Mouse (Mus musculus): ENCODE data around the gene Chsy1. TPM values are rescaled to one million over a fixed set of nuclear protein-coding genes. Genes with fewer than 3 reads are reported as not detected.

The Chsy1 gene
- total RNA-seq, 2 experiments from 2014 or later, result 2.9 to 3.4 TPM

DNA sequence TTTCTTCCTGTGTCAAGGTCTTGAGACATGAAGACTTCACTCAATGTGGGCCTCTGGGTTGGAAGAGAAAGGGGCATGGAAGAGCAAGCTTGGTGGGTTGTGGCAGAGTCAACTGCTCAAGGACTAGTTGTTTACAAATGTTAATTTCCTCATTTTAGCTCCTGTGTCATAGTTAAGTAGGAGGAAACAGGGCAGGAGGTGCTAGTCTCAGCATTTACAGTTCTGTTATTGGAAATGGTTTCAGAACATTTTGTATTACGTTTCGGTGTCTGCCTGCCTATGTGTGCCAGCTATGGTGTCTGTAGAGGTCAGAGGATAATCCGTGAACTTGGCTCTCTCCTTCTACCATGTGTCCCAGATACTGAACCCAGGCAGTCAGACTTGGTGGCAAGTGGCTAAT lies 26.3 kb downstream of the Chsy1 start:
- intact Hi-C loops (cut with DNase I), result no loop called here
- DNase-seq, result no peak

DNA sequence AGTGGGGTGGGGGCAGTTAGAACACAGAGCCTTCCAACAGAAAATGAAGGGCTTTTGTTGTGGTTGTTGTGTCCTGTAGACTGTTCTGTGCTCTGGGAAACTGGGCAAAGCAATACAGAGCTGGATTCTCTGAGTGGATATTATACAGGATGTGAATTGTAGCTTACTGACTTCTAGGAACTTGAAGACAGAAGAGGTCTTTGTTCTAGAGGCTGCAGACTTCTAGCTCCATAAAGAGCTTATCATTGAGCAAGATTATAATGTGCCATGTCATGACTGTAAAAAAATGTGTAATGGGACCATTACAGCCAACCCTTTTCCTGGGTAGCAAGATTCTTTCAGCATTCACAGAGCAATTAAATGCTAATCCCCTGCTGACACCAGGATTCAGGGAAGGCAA lies 26.9 kb downstream of the Chsy1 start:
- intact Hi-C loops (cut with DNase I), result no loop called here
- no peak for DNase-seq

DNA sequence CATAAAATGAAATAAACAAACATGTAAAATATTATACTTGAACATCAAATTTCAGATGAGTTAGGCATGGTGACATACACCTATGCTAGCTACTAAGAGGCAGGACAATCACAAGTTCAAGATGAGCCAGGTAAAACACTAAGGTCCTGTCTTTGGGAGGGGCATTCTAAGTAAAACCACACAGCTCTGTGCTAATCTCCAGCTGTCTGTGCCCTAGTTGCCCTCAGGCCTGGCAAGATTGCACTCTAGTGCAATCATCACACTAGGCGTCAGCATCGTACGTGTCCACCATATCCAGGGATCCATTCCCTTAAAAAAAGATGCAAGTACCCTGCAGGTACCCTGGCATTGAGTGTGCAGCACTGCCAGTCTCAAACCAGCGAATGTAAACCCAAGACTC lies 28.0 kb downstream of the Chsy1 start:
- no peak for DNase-seq
- intact Hi-C loops (cut with DNase I), result no loop called here

GRCm38 (mm10) chr7:66138301-66138700 lies 29.0 kb downstream of the Chsy1 start:
- intact Hi-C loops (cut with DNase I), result no loop called here

DNA sequence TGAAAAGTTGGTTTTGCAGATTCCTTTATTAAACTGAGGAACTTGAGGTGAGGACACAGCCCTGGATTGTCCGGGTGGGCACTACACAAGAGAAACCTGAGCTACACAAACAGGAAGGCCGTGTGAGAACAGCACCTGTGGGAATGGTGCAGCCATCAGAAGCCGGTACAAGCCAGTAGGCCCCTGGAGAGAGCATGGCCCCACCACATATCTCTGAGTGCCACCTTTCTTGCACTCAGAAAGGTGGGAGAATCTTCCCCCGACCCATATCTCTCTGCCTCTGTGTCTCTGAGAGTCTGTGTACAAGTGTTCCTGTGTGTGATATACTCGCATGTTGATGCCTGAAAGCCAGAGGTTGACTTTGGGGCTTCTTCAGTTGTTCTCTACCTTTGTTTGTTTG lies 29.6 kb downstream of the Chsy1 start:
- intact Hi-C loops (cut with DNase I), result no loop called here
- no peak for DNase-seq

More at GRCm38 (mm10) chr7:66138301-66138700, 29.0 kb downstream of the Chsy1 start:
- DNase-seq, result no peak

- intact Hi-C loops (cut with DNase I), result no loop called here
- no peak for DNase-seq
Measured at GRCm38 (mm10) chr7:66140095-66140494, 30.8 kb downstream of the Chsy1 start.

DNA sequence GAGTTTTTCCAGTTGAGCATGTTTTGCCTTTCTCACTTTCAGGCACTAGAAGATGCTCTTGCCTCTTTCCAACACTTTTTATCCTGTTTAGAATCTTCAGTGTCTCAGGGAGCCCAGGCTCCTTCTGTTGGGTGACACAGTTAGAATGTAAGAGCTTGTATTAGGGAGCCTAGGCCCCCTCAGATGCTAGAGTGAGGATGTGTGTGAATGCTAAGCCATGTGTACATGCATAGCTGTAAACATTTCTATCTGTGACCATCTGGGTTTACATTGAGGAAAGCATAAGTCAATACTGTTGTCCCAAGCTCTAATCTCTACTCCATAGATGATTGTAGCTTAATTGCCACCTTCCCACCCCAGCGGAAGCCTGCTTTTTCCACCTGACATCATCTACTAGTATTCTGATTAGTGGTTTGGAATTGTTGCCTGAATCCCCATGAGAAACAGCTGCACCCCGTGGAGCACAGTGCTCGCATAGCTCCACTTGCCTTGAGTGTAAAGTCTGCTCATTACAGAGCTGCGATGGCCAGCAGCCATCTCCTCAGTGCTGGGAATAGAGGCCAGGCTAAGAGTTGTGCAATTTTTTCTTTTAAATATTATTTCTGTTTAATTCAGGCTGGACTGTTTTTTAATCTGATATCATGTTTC lies 31.7 kb downstream of the Chsy1 start:
- intact Hi-C loops (cut with DNase I), result no loop called here
- DNase-seq, result no peak

DNA sequence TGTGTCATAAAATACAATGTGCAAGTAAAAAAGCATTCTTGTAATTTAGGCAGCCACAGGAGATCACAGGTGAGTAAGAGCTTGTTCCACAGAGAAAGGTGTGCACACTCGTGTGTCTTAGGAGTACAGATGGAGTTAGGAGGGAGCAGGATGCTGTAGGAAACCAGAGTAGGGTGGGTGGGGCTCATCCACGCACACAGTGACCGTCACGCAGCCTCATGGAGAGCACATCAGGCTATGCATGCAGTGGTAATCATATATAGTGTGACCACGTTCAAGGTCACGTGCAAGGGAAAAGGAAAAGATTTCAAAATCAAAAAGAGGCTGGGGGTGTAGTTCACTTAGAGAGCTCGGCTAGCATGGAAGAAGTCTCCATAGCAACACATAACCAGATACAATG lies 33.2 kb downstream of the Chsy1 start:
- intact Hi-C loops (cut with DNase I), result no loop called here

DNA sequence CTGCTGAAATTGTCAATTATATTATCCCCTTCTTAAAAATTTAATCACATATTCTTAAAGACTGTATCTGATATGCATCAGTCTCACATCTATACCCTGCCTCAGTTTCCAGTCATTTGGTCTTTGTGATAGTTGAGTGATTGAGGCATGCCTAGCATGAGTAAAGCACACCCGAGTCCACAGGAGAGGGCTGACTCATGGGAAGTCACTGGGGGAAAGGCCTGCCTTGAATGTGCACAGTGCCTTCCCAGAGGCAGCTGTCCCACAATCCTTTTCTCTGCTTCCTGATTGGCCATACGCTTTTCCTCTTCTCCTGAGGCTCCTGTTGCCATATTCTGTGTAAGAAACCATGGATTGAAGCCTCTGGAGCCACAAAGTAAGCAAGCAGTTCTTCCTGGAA lies 35.2 kb downstream of the Chsy1 start:
- intact Hi-C loops (cut with DNase I), result no loop called here
- DNase-seq, result no peak

More for the DNA sequence above, 33.2 kb downstream of the Chsy1 start:
- DNase-seq, result no peak

- no peak for DNase-seq
- intact Hi-C loops (cut with DNase I), result no loop called here
Measured at GRCm38 (mm10) chr7:66147156-66147555, 37.8 kb downstream of the Chsy1 start.

DNA sequence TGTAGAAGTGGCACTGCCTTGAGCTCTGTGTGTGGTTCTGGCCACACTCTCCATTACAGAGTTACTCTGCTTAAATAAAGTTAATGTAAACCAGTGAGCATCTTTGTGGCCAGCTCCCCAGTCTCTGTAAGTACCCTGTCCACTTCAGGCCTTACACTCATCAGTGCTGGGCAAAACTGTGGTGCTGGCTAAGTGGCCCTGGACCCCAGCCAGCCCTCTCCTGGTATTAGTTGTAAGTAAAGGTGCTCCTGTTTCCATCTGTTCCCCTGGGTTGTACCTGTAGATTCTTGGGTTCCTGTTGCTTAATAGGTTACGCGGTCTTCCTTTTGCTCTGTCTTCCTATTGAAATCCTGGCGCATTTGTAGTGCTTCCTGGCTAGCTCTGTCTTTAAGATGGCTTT lies 38.5 kb downstream of the Chsy1 start:
- intact Hi-C loops (cut with DNase I), result no loop called here
- DNase-seq, result no peak

DNA sequence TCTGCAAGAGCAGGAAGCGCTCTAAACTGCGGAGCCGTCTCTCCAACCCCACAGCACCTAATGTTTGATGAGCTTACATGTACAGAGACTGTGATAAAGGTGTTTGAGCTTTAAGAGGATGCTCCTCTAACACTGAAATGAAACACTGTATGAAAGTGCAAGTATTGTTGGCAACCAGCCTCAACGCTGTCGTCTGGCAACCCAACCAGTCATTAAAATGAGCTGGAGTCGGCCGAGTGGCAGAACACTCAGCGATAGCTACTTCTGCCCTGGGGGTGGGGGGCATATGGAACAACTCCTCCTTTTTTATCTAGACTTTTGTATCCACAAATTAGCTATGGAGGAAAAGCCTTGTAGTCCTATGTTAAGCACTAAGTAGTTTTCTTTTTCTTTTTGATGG lies 40.2 kb downstream of the Chsy1 start:
- no peak for DNase-seq
- intact Hi-C loops (cut with DNase I), result no loop called here

DNA sequence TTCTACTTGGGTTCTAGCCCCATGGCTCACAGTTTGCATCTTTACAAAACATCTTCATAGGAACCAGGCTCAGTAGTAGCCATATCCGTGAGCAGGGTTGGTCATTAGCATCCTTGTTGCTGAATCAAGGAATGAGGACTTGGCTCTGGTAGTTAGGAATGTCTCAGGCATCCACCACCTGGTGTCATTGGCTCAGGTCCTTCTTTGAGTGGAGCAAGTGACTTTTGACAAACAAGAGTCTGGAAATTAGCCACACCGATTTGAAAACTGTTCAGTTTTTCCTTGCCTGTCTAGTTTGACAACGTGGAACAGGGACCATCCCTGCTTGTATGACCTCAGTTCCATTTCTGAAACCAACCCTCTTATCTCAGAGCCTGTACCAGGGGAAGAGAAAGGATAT lies 41.1 kb downstream of the Chsy1 start:
- intact Hi-C loops (cut with DNase I), result no loop called here
- no peak for DNase-seq

DNA sequence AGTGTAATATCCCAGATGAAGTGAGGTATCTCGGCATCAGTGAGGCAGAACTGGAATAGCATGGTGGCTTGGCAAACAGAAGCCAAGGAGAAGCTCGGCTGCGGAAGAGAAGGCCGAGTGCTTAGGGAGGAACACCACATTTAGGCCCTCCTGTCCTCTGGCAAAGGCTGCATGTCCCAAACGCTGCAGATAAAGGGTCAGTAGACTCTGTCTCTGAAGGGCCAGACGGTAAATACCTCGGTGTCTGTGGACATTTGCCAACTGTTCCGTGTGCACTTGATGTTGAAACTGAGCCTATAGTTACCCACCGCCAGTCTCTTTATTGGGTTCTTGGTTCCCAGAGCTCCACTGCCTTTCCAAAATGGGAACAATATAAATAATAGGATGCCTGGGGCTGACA lies 48.1 kb downstream of the Chsy1 start:
- DNase-seq, result no peak
- intact Hi-C loops (cut with DNase I), result no loop called here

- intact Hi-C loops (cut with DNase I), result no loop called here
- DNase-seq, result no peak
Measured at GRCm38 (mm10) chr7:66157861-66158415, 48.6 kb downstream of the Chsy1 start.

DNA sequence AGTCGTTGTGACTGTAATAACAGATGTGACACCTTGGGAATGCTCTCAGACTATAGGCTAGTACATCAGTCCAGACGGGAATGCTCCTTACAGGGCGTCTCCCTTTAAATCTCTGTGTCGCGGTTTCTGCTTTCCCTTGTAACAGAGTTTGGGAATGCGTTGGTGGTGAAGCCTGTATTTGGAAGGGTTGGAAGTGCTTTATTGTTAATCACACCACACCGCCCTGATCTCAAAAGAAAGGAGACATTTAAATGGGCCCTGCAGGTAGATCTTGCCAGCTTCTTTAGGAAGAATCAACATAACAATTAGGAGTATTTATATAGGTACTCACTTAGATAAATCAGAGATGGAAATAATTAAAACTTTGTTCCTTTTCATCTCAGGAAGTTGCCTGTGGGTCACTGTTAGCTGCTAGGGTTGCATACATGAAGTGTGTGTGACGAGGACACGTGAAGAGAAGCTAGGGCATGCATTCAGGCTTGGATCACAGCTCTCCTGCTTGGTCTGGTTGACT lies 49.4 kb downstream of the Chsy1 start:
- DNase-seq, result no peak
- intact Hi-C loops (cut with DNase I), result no loop called here

GRCm38 (mm10) chr7:66159961-66160360 lies 50.6 kb downstream of the Chsy1 start:
- intact Hi-C loops (cut with DNase I), result no loop called here

DNA sequence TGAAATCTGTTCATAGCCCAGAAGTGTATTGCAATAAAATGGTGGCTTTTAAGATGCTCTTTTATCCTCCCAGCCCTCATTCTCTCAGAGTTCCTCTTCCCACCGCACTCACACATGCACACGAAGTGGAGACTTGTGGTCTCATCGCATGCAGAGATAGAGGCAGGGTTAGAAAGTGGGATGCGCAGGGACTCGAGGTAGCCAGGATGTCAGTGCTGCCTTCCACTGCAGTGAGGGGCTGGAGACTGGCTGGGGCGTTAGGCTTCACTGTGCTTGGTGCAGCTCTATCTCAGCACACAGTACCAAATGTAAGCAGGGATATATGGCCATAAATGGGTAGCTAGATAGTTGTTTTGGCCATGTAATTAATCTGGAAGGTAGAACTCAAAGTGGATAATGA lies 52.5 kb downstream of the Chsy1 start:
- intact Hi-C loops (cut with DNase I), result no loop called here
- DNase-seq, result no peak

More at GRCm38 (mm10) chr7:66159961-66160360, 50.6 kb downstream of the Chsy1 start:
- DNase-seq, result no peak

DNA sequence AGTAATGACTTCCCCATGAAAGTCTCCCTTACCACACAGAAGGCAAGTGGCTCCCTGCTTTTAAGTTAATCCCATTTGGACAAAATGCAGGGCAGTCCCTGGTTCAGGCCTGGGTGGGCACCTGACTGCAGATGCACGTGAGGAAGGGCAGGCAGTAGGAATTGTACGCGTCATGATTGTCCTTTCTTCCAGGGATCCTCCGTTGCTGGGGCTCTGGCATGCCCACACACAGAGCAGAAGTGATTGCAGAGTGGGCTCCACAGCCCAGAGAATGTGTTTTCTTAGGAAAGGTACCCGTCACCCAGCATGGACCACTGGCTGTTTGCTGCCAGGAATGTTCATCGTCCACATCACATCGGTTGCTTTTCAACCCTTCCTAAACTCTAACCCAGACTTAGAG lies 53.2 kb downstream of the Chsy1 start:
- no peak for DNase-seq
- intact Hi-C loops (cut with DNase I), result no loop called here

- DNase-seq, result no peak
- intact Hi-C loops (cut with DNase I), result no loop called here
Measured at GRCm38 (mm10) chr7:66162981-66163380, 53.7 kb downstream of the Chsy1 start.

DNA sequence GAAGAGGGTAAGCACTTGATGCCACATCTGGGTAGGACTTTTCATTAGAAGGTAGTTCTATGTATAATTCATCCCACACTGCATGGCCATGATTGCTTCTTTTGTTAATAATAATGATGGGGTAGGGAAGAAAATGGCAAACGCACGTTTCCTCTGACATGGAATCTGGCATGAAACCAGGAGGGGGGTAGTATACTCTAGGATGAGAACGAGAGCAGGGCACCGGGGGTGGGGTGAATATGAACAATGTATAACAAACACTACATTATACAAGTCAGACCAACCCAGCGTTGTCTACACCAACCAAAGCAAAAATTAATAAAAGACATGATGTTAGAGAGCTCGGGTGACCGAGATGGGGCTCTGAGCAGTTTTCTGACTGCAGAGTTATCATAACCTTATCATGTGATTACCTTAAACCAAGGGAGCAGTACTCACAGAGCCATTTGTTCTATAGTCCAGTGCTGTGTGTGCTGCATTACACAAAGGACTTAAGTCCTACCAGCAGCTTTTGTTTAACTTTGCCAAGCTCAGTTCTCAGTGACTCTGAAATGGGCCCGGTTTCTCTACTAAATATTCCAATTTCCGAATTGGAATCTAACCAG lies 55.2 kb downstream of the Chsy1 start:
- intact Hi-C loops (cut with DNase I), result no loop called here

More for the DNA sequence above, 55.2 kb downstream of the Chsy1 start:
- DNase-seq, result no peak
